Mouse (Mus musculus): ENCODE results near the gene 9530003J23Rik. TPM values are rescaled to one million over a fixed set of nuclear protein-coding genes. Genes with fewer than 3 reads are reported as not detected.
"Not testable (repeated sequence)": the region's sequence is repeated elsewhere in the genome, so short reads cannot be mapped to it uniquely, and the experiment has no call there.

Gene 9530003J23Rik
- 0.18 and 0.33 TPM in 2 replicates for polyA plus RNA-seq (2012; rRNA removed)

- no peaks in the 10 kb centered on the region for H3K27me3 ChIP-seq (ENCODE audit: control insufficient read depth, insufficient read depth, low read length)
- no peak within 1 kb of the TSS for H3K4me3 ChIP-seq (ENCODE audit: control insufficient read depth, low read depth, low read length)
- H3K36me3 ChIP-seq (ENCODE audit: control insufficient read depth, insufficient read depth, low read length), result no peaks in the 10 kb centered on the region
- no peaks in the 10 kb centered on the region for H3K4me1 ChIP-seq (ENCODE audit: control insufficient read depth, insufficient read depth, low read length)
- TF ChIP-seq CTCF (IDR thresholded peaks at IDR 0.05; ENCODE audit: control insufficient read depth, insufficient read depth, insufficient replicate concordance, low read depth, low read length), result no peak
- no peak within 1 kb of the TSS for H3K27ac ChIP-seq (ENCODE audit: control insufficient read depth, insufficient read depth, low read depth, low read length)
Observed at GRCm38 (mm10) chr10:117238603-117239002, at the start of gene 9530003J23Rik. Gene 9530003J23Rik, minus strand, starts transcription at chr10:117238703.

- Histone ChIP-seq H3K27me3 (ENCODE audit: control insufficient read depth, insufficient read depth, low read length) (no peaks in the 10 kb centered on the region), H3K4me1 (ENCODE audit: control insufficient read depth, insufficient read depth, low read length) (no peaks in the 10 kb centered on the region), H3K4me3 (ENCODE audit: control insufficient read depth, low read depth, low read length) (no peak overlapping the region), H3K36me3 (ENCODE audit: control insufficient read depth, insufficient read depth, low read length) (no peaks in the 10 kb centered on the region), H3K27ac (ENCODE audit: control insufficient read depth, insufficient read depth, low read depth, low read length) (no peak overlapping the region)
- no peak for TF ChIP-seq CTCF (IDR thresholded peaks at IDR 0.05; ENCODE audit: control insufficient read depth, insufficient read depth, insufficient replicate concordance, low read depth, low read length)
- TF ChIP-seq POLR2A (IDR thresholded peaks at IDR 0.05; ENCODE audit: control insufficient read depth, low read depth, low read length), result no peak
Observed at GRCm38 (mm10) chr10:117287226-117287850, 48.8 kb upstream of the 9530003J23Rik start.

- TF ChIP-seq CTCF (IDR thresholded peaks at IDR 0.05; ENCODE audit: control insufficient read depth, insufficient read depth, insufficient replicate concordance, low read depth, low read length), result no peak
- TF ChIP-seq POLR2A (IDR thresholded peaks at IDR 0.05; ENCODE audit: control insufficient read depth, low read depth, low read length), result no peak
- Histone ChIP-seq H3K27ac (ENCODE audit: control insufficient read depth, insufficient read depth, low read depth, low read length) (no peak overlapping the region), H3K36me3 (ENCODE audit: control insufficient read depth, insufficient read depth, low read length) (no peaks in the 10 kb centered on the region), H3K4me1 (ENCODE audit: control insufficient read depth, insufficient read depth, low read length) (no peaks in the 10 kb centered on the region), H3K27me3 (ENCODE audit: control insufficient read depth, insufficient read depth, low read length) (no peaks in the 10 kb centered on the region), H3K4me3 (ENCODE audit: control insufficient read depth, low read depth, low read length) (no peak overlapping the region)
Observed at GRCm38 (mm10) chr10:117286366-117286970, 48.0 kb upstream of the 9530003J23Rik start.

- not testable (repeated sequence) for H3K27ac ChIP-seq (ENCODE audit: control insufficient read depth, insufficient read depth, low read depth, low read length); H3K36me3 ChIP-seq (ENCODE audit: control insufficient read depth, insufficient read depth, low read length); H3K27me3 ChIP-seq (ENCODE audit: control insufficient read depth, insufficient read depth, low read length); H3K4me1 ChIP-seq (ENCODE audit: control insufficient read depth, insufficient read depth, low read length); H3K4me3 ChIP-seq (ENCODE audit: control insufficient read depth, low read depth, low read length)
Observed at GRCm38 (mm10) chr10:117285584-117285983, 47.1 kb upstream of the 9530003J23Rik start.

DNA sequence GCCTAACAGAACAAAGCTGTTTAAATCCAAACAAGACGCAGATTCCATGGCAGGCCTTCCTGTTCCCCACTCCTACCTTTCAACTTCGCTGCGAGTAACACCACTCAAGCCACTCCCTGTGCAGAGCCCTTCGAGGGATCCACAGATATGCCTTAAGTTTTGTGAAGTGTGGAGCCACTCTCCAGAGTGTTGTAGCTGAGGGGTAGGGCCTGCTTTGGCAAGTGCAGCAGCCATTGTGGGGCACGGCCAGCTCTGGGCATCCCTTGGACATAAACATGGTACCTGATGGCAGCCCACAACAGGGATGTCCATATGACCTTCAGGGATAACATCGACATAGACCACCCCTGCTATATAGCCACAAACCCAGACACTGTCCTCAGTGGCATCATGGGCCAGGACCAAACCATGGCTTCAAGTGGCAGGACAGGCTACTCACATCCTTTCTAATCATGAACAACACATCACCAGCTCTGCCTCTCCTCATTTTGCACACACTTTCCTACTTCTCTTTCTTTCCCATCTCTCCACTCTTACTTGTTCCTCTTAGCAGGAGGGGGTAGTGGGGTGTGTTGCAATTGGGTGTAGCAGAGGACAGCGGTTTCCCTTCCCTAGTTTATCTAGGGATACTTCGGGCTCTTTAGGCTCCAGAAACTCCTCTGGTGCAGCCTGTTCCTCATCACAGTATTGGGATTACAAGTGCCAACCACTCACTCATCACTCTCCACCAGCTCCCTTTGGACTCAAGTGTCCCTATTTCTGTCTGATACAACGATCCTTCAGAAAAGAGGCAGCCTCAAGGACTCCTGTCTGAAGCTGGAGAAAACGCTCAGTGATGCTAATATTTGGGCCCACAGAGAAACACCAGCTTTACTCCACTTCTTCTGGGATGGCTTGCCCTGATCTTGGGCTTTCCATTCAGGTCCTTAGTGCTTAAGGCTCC, 46.3 kb upstream of the 9530003J23Rik start:
- H3K4me3 ChIP-seq (ENCODE audit: control insufficient read depth, low read depth, low read length), result no peak overlapping the region

DNA sequence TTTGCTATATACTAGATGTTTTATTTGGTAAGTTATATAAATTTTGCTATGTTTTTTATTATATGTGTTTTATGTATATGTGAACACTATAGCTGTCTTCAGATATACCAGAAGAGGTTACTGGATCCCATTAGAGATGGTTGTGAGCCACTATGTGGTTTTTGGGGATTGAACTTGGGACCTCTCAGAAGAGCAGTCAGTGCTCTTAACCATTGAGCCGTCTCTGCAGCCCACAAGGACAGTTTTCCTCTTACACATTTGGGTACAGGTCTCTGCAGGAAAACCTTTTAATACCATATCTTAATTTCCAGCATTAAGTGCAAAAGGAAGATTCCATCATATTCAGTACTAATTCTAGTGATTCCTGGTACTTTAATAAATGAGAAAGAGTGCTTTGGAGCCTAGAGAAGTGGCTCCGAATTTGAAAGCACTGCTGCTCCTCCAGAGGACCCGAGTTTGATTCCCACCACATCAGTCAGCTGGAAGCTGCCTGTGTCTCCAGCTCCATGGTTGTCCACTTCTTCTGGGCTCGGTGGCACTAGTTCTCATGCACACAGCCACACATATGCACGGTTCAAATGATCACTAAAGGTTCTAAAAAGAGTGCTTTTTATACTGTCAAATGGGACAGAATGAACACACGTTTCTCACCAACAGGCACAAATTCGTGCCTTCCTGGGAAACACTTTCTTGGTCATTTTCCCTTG, 45.5 kb upstream of the 9530003J23Rik start:
- H3K4me3 ChIP-seq (ENCODE audit: control insufficient read depth, low read depth, low read length), result no peak overlapping the region
- no peaks in the 10 kb centered on the region for H3K4me1 ChIP-seq (ENCODE audit: control insufficient read depth, insufficient read depth, low read length)
- no peaks in the 10 kb centered on the region for H3K27me3 ChIP-seq (ENCODE audit: control insufficient read depth, insufficient read depth, low read length)
- no peak for TF ChIP-seq CTCF (IDR thresholded peaks at IDR 0.05; ENCODE audit: control insufficient read depth, insufficient read depth, insufficient replicate concordance, low read depth, low read length)
- no peak for TF ChIP-seq POLR2A (IDR thresholded peaks at IDR 0.05; ENCODE audit: control insufficient read depth, low read depth, low read length)
- no peaks in the 10 kb centered on the region for H3K36me3 ChIP-seq (ENCODE audit: control insufficient read depth, insufficient read depth, low read length)
- H3K27ac ChIP-seq (ENCODE audit: control insufficient read depth, insufficient read depth, low read depth, low read length), result no peak overlapping the region

More for the DNA sequence above, 46.3 kb upstream of the 9530003J23Rik start:
- TF ChIP-seq POLR2A (IDR thresholded peaks at IDR 0.05; ENCODE audit: control insufficient read depth, low read depth, low read length) (no peak), CTCF (IDR thresholded peaks at IDR 0.05; ENCODE audit: control insufficient read depth, insufficient read depth, insufficient replicate concordance, low read depth, low read length) (no peak)
- no peaks in the 10 kb centered on the region for H3K36me3 ChIP-seq (ENCODE audit: control insufficient read depth, insufficient read depth, low read length)
- no peak overlapping the region for H3K27ac ChIP-seq (ENCODE audit: control insufficient read depth, insufficient read depth, low read depth, low read length)
- no peaks in the 10 kb centered on the region for H3K4me1 ChIP-seq (ENCODE audit: control insufficient read depth, insufficient read depth, low read length)
- H3K27me3 ChIP-seq (ENCODE audit: control insufficient read depth, insufficient read depth, low read length), result no peaks in the 10 kb centered on the region

DNA sequence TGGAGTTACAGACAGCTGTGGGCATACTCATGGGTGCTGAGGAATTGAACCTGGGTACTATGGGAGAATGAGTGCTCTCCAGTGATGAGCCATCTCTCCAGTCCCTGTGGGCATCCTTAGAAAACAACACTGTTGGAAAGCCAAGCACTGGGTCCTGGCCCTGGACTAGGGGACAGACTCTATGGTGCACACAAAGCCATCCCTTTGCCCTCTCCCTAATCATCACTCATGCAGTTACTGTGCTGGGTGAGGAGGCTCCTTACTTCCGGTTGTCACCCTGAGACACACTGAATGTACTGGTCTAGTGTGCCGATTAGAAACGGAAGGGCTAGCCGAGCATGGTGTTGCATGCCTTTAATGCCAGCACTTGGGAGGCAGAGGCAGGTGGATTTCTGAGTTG, 44.7 kb upstream of the 9530003J23Rik start:
- H3K4me1 ChIP-seq (ENCODE audit: control insufficient read depth, insufficient read depth, low read length); H3K27me3 ChIP-seq (ENCODE audit: control insufficient read depth, insufficient read depth, low read length); H3K27ac ChIP-seq (ENCODE audit: control insufficient read depth, insufficient read depth, low read depth, low read length); H3K4me3 ChIP-seq (ENCODE audit: control insufficient read depth, low read depth, low read length); H3K36me3 ChIP-seq (ENCODE audit: control insufficient read depth, insufficient read depth, low read length): not testable (repeated sequence)

Measured in testis, adult 2 months (tissue).